Mouse (Mus musculus) lung, adult 2 months (tissue): ENCODE data around the gene Aup1.

Experiments used
- CTCF ChIP-seq: fragments of 200-500 bp; IDR thresholded peaks from 2 replicates; pipeline ENCODE4 v1.5.1; 2011; ENCODE audit warnings: mild to moderate bottlenecking, low read length, control low read depth; ENCODE audit not compliant: insufficient read depth
- POLR2A ChIP-seq: fragments of 200-500 bp; IDR thresholded peaks from 2 replicates; pipeline ENCODE4 v1.6.1; 2011; ENCODE audit warnings: low read depth, mild to moderate bottlenecking, control low read depth, low read length, borderline replicate concordance; ENCODE audit errors: extremely low read depth

- TF ChIP-seq CTCF: no peak
- no peak for TF ChIP-seq POLR2A
These were observed 34.2 kb upstream of the Aup1 start for GRCm38 (mm10) chr6:83020121-83020520.
